In genomic region chr13:52711713-52712369, GRCm38 (mm10) we compare ENCODE assay signal across 9 mouse cellular contexts.
DNase-seq lines count a peak whose midpoint lies in the region; ATAC-seq and TF ChIP-seq lines count a peak whose summit lies in the region.
"Had no signal": no experiment of that assay in that cellular context is flagged by ENCODE, and none has a peak within 500 bp of the region (broad histone marks: within the 10 kb centered on the region; RNA-seq: fewer than 3 reads in every experiment).

No protein-coding gene starts in this region.

- H3K4me2 ChIP-seq in forebrain, embryonic 16.5 days (ENCODE audit: low read length): no peak overlapping the region
- H3K4me2 ChIP-seq in lung, postnatal 0 days (replicated peaks; ENCODE audit: low read depth, low read length): no peak overlapping the region

- no peaks in the 10 kb centered on the region for H3K79me2 ChIP-seq in MEL (ENCODE audit: control insufficient read depth, insufficient read depth, low read length, poor library complexity)

- H3K4me1 ChIP-seq in MEL (ENCODE audit: control insufficient read depth in 1 of 2, insufficient read depth in 2 of 2, low read length in 2 of 2): no peaks in the 10 kb centered on the region
- H3K4me1 ChIP-seq in forebrain, embryonic 16.5 days (replicated peaks; ENCODE audit: control insufficient read depth, insufficient read depth, low read length): no peaks in the 10 kb centered on the region
- H3K4me1 ChIP-seq in hindbrain, embryonic 10.5 days (replicated peaks): peaks cover 21% of the 10 kb centered on the region
- H3K4me1 ChIP-seq in lung, postnatal 0 days (ENCODE audit: insufficient read depth, low read depth, low read length): no peaks in the 10 kb centered on the region; the same call in 1 of the 2 replicates

- peak; percentile 65 to 72 (median 72) for TF ChIP-seq CTCF in MEL (IDR thresholded peaks at IDR 0.05 in 2 of 3, conservative IDR thresholded peaks at IDR 0.05 in 1 of 3; ENCODE audit: control insufficient read depth in 1 of 3, insufficient read depth in 1 of 3, low read depth in 2 of 3, low read length in 3 of 3, poor library complexity in 1 of 3, severe bottlenecking in 1 of 3)
- TF ChIP-seq CTCF in lung, postnatal 0 days (IDR thresholded peaks at IDR 0.05): peak; percentile 97

- no peaks in the 10 kb centered on the region for H3K27me3 ChIP-seq in MEL (ENCODE audit: control insufficient read depth in 1 of 2, insufficient read depth in 2 of 2, low read length in 2 of 2)
- H3K27me3 ChIP-seq in forebrain, embryonic 16.5 days (replicated peaks; ENCODE audit: control insufficient read depth, insufficient read depth, low read length): no peaks in the 10 kb centered on the region
- peaks cover 15% of the 10 kb centered on the region for H3K27me3 ChIP-seq in hindbrain, embryonic 10.5 days (ENCODE audit: insufficient read depth, poor library complexity, severe bottlenecking)
- no peaks in the 10 kb centered on the region for H3K27me3 ChIP-seq in lung, postnatal 0 days (replicated peaks; ENCODE audit: insufficient read depth, low read length)

- no peaks in the 10 kb centered on the region for H3K36me3 ChIP-seq in MEL (ENCODE audit: control insufficient read depth in 1 of 2, insufficient read depth in 2 of 2, low read length in 2 of 2)
- no peaks in the 10 kb centered on the region for H3K36me3 ChIP-seq in forebrain, embryonic 16.5 days (ENCODE audit: control insufficient read depth, insufficient read depth)
- H3K36me3 ChIP-seq in hindbrain, embryonic 10.5 days: no peaks in the 10 kb centered on the region
- no peaks in the 10 kb centered on the region for H3K36me3 ChIP-seq in lung, postnatal 0 days (ENCODE audit: insufficient read depth, low read length)

- 38% methylated on average over 9 of the region's 9 CpGs for WGBS in forebrain, embryonic 16.5 days
- 32% methylated on average over 9 of the region's 9 CpGs for WGBS in hindbrain, embryonic 10.5 days
- 29% methylated on average over 9 of the region's 9 CpGs for WGBS in lung, postnatal 0 days

- no peak for TF ChIP-seq POLR2A in MEL (IDR thresholded peaks at IDR 0.05; ENCODE audit: control insufficient read depth in 1 of 2, insufficient read depth in 1 of 2, low read depth in 1 of 2, low read length in 2 of 2, poor library complexity in 1 of 2)

- TF ChIP-seq RAD21 in MEL (IDR thresholded peaks at IDR 0.05; ENCODE audit: low read depth, low read length): peak; percentile 73

- H3K27ac ChIP-seq in MEL (ENCODE audit: control insufficient read depth, low read depth, low read length): no peak overlapping the region
- no peak overlapping the region for H3K27ac ChIP-seq in forebrain, embryonic 16.5 days (ENCODE audit: low read length)
- no peak overlapping the region for H3K27ac ChIP-seq in hindbrain, embryonic 10.5 days
- no peak overlapping the region for H3K27ac ChIP-seq in lung, postnatal 0 days (ENCODE audit: low read length)

- peak; percentile 64 for ATAC-seq in forebrain, embryonic 16.5 days
- peak; percentile 89 for ATAC-seq in lung, postnatal 0 days

- no peak overlapping the region for H3K9ac ChIP-seq in MEL (ENCODE audit: control insufficient read depth, low read depth, low read length, poor library complexity, severe bottlenecking)
- H3K9ac ChIP-seq in forebrain, embryonic 16.5 days (replicated peaks; ENCODE audit: low read depth, low read length): no peak overlapping the region
- H3K9ac ChIP-seq in lung, postnatal 0 days (replicated peaks; ENCODE audit: low read depth): no peak overlapping the region

- H3K4me3 ChIP-seq in MEL (ENCODE audit: control insufficient read depth in 1 of 2, insufficient read depth in 1 of 2, low read depth in 2 of 2, low read length in 2 of 2): no peak overlapping the region
- H3K4me3 ChIP-seq in forebrain, embryonic 16.5 days (replicated peaks; ENCODE audit: low read length): no peak overlapping the region
- no peak overlapping the region for H3K4me3 ChIP-seq in hindbrain, embryonic 10.5 days
- no peak overlapping the region for H3K4me3 ChIP-seq in lung, postnatal 0 days (ENCODE audit: low read depth, low read length)
- H3K4me3 ChIP-seq: megakaryocyte, embryonic 14.5 days had no signal

- TF ChIP-seq EP300 in MEL (IDR thresholded peaks at IDR 0.05; ENCODE audit: low read depth in 1 of 2, low read length in 2 of 2): no peak
- TF ChIP-seq EP300 in lung, postnatal 0 days (IDR thresholded peaks at IDR 0.05): no peak; the same call in 1 of the 2 replicates

- no peaks in the 10 kb centered on the region for H3K9me3 ChIP-seq in MEL (replicated peaks; ENCODE audit: insufficient read depth, low read length)
- no peaks in the 10 kb centered on the region for H3K9me3 ChIP-seq in forebrain, embryonic 16.5 days (ENCODE audit: control insufficient read depth, low read length)
- no peaks in the 10 kb centered on the region for H3K9me3 ChIP-seq in hindbrain, embryonic 10.5 days
- H3K9me3 ChIP-seq in lung, postnatal 0 days (ENCODE audit: low read length): no peaks in the 10 kb centered on the region
- H3K9me3 ChIP-seq: megakaryocyte, embryonic 14.5 days had no signal

- DNase-seq in MEL (ENCODE audit: low read depth, low spot score): peak; percentile 47
- DNase-seq in c-Kit-positive CD71-positive TER-119-positive erythroid progenitor cells, embryonic 14.5 days (ENCODE audit: low spot score): peak; percentile 57
- DNase-seq in hindbrain, embryonic 10.5 days (ENCODE audit: low spot score): peak; percentile 80
- DNase-seq in layer of hippocampus, adult 8-10 months (ENCODE audit: low spot score in 2 of 2): peak; percentile 35 to 73
- peak; percentile 91 for DNase-seq in lung, postnatal 0 days (ENCODE audit: low spot score)
- DNase-seq in retina, embryonic 14.5 days (ENCODE audit: low spot score): peak; percentile 93
- peak; percentile 59 to 66 for DNase-seq in thymus, postnatal 36 days

TF ChIP-seq in MEL, 35 proteins besides CTCF, POLR2A, EP300 and RAD21:
- TF ChIP-seq SIN3A (IDR thresholded peaks at IDR 0.05; ENCODE audit: low read length) (no peak), SMC3 (IDR thresholded peaks at IDR 0.05; ENCODE audit: low read depth, low read length) (peak; percentile 74), ZMIZ1 (IDR thresholded peaks at IDR 0.05; ENCODE audit: low read depth, low read length) (no peak), ETS1 (IDR thresholded peaks at IDR 0.05; ENCODE audit: low read depth, low read length) (no peak), RCOR1 (IDR thresholded peaks at IDR 0.05; ENCODE audit: low read depth, low read length) (no peak), UBTF (IDR thresholded peaks at IDR 0.05; ENCODE audit: borderline replicate concordance, insufficient read depth, low read depth, low read length) (no peak), ZC3H11A (IDR thresholded peaks at IDR 0.05; ENCODE audit: low read depth, low read length) (peak; percentile 62; the same call in 1 of the 2 replicates), JUND (IDR thresholded peaks at IDR 0.05; ENCODE audit: low read depth, low read length) (no peak), USF1 (IDR thresholded peaks at IDR 0.05; ENCODE audit: low read depth, low read length) (no peak), MXI1 (IDR thresholded peaks at IDR 0.05; ENCODE audit: low read depth, low read length) (no peak)
